Mouse (Mus musculus) embryo, embryonic 10.5 days (tissue): Measurements from ENCODE around the gene Ccdc17.

Experiments used
- DNase-seq: peaks from one replicate; pipeline ENCODE4 v3.0.0-alpha.2; 2015; ENCODE audit warnings: low spot score

The Ccdc17 gene

DNA sequence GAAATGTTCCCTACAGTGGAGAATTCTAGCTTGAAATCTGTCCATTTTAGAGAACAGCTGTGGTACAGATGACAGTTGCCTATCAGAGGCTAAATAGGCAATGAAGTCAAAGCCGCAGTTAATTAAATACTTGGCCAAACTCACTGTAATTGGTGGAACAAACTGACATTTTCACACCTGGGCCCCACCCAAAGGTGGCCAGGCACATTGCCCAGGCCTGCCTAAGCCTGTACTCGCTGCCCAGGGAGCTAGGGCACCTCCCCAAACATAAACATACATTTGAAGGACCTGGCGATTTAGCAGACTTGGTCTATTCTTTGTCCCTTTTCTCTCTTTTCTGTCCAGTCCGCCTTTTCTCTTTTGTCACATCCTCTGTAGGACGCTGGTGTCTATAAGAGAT is at the start of gene Ccdc17:
Gene Ccdc17 (plus strand): TSS at position 276 of the 400 bp plus-strand sequence.
- DNase-seq = no peak

GRCm38 (mm10) chr4:116550432-116550831 is 46.0 kb upstream of the Ccdc17 start:
- DNase-seq = no peak

DNA sequence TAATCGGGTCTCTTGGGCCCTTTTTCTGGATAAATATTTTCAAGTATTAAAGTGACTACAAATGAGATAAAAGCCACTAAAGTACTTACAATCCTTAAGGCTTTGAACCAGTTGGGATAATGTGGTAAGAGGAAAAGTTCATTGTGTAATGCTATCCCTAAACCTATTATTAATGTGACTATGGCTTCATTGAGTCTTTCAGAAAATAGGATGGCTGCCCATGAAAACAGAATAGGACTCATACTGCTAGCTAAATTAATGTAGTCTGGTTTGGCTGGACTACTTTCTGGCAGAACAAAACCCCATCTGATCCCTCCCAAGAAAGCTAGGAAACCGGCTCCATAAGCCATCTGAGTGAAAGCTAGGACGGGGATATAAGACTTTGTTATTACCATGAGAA is 43.4 kb upstream of the Ccdc17 start:
- DNase-seq = no peak

GRCm38 (mm10) chr4:116555413-116556300 is 40.8 kb upstream of the Ccdc17 start, which contains the start of gene Tmem69:
TSS of gene Tmem69 (minus strand) at chr4:116555936.
- peak; percentile 93 for DNase-seq

DNA sequence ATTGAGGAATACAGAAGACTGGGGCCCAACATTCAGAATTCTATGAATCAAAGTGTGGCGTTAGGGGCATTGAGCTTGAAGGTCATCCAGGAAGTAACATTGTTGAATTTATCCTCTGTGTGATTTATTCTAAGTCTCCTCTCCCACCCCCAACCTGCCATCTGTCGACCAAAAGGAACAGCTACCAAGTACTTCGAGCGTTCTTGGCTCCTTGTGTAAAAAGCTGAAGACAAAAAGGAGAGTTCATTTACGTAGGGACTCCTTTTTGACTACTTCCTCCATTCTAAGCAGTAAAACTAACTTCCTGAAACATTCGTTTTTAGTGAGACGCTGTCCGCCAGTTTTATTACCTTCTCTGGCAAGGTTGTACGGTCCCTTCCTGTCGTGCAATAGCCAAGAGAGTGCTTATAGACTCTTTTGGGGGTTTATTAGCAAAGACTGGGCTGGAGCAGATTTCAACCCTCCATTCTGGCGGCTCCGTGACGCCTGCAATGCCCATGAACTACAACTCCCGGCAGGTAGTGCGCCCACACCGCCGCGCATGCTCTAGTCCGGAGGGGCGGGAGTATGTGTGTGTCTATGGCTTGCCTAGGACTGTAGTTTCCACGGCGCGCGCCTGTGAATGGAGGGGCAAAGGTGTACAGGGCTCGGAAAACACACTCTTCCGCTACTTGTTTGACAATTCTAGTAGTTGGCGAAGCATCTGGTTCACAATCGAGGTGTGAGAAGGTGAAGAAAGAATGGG is 39.7 kb upstream of the Ccdc17 start:
- DNase-seq = peak; percentile 97

DNA sequence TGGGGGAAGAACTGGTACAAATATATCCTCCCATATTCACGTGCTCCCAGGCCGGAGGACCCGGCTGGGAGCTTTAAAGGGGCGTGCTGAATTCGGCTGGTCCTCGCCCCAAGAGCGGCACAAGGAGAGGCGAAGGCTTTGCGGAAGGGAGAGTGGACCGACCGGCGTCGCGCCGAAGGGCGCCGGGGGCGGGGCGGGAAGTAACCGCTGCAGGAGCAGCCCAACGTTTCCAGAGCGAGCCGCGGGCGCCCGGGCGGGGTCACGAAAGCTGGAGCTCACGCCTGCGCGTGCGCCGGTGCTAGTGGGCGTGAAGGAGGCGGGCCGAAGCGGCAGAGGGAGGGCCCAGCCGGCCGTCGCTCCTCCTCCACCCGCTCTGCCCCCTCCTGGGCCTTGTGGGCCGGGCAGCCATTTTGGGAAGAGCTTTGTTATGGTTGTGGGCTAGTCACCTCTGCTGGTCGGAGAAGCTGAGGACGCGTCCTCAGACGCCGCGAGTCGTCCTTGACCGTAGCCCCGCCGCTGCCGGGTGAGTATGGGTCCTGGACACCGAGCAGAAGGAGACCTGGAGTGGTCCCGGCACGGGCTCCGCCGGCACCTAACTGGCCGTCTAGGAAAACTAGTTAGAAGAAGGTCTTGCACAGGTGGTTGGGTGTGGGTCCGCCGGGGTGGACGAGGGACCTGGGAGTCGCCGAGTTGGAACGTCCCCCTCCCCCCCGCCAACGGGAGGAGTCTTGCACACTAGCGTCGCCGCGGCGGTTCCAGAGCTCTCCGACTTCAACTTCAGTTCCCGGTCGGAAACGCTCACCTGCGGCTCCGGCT is 38.9 kb upstream of the Ccdc17 start, which contains the start of gene Gpbp1l1:
Gene Gpbp1l1 (plus strand): TSS at position 353 of the 816 bp plus-strand sequence.
- peak; percentile 97 for DNase-seq

DNA sequence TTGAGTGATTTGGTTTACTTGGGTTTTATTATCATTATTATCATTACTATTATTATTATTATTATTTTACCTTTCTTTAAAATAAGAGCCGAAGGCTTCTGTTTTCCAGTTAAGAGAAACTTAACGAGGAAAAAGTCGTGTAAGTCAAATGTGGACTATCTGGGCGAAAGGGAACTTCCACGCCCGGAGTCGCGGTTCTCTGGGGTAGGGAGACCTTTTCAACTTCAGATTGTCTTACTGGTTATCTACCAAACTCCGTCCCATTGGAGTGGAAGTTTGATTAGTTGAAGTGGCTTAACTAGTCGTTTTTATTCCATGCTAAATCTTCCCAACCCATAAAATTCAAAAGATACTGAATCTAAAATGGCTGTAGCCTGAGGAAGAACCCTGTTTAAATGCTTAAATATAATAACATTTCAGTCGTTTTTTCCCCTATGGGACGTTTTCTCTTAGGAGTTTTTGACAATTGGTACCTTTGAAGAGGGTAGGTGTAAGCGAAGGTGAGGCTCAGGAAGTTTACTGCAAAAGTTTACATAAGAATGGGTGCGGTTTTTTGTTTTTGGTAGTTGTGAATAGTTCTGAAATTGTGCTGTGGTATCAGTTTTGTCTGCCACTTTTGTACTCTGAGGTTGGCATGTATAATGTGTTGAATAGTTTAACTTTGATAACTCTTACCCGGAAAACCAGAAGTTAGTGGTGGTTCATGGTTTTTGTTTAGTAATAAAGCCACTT is 38.1 kb upstream of the Ccdc17 start:
- DNase-seq = peak; percentile 33

DNA sequence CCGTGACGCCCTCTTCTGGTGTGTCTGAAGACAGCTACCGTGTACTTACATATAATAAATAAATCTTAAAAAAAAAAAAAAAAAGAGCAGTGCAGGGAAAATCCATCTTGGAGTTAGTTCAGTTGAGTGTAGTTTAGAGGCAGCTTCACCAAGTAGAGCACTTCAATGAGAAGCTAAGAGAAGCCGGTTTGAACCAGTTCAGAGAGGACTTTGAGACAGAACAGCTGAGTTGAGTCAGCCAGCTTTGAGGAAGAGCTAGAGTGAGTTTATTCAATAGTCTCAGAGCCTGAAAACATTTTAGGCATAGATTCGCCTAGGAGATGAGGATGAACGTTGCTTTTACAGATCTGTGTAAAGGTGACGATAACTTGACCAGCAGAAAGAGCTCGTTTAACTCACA is 661 bp upstream of the Ccdc17 start:
- DNase-seq = no peak

DNA sequence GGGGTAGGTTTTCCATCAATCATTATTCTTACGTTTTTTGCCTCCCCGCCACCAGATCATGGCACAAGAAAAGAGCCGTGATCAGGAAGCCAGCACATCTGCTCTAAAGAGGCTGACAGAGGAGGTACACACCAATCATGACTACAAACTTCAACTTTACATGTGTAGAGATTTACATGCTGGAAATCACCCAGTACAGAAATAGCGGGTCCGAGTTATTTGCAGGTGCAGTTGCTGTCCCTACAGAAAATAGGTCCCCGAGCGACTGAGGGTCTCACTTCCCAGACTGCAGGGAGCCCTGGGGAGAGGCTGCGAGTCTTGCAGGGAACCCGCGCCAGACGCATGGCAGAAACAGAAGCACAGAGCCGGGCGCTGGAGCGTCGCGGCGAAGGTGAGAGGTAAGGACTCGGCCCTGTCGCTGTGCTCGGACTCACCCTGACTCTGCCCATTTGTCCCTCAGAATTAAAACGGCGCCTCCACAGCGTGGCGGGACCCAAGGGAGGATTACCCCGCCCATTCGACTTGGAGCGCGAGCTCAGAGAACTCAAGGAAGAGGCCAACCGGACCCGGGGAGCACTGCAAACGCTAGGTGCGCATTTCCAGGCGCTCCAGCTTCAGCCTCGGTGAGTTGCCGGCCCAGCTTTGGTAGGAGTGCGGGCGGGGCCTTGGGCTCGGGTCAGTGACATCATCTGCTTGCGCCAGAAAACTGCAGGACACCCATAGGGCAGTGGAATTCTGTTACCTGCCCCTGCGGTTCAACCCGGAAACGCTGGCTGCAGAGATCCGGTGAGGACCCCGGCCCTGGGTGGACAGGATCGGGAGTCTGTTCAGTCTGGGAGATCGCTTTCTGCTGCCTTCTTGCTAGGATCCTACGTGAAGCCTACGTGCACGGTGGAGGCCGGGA is 776 bp downstream of the Ccdc17 start:
- peak; percentile 94 for DNase-seq

GRCm38 (mm10) chr4:116612621-116613020 is 16.2 kb downstream of the Ccdc17 start:
- DNase-seq = no peak

GRCm38 (mm10) chr4:116615237-116615636 is 18.8 kb downstream of the Ccdc17 start:
- DNase-seq = no peak

DNA sequence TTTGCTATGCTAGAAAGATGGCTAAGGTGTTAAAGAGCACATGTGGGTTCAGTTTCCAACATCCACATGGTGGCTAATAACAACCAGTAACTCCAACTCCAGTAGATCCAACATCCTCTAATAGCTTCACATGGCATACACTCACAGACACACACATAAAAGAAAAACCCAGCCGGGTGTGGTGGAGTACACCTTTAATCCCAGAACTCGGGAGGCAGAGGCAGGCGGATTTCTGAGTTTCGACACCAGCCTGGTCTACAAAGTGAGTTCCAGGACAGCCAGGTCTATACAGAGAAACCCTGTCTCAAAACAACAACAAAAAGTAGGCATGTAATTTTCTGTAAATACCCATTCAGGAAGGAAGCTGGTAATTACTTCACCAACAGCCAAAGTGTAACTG is 28.4 kb downstream of the Ccdc17 start:
- no peak for DNase-seq

DNA sequence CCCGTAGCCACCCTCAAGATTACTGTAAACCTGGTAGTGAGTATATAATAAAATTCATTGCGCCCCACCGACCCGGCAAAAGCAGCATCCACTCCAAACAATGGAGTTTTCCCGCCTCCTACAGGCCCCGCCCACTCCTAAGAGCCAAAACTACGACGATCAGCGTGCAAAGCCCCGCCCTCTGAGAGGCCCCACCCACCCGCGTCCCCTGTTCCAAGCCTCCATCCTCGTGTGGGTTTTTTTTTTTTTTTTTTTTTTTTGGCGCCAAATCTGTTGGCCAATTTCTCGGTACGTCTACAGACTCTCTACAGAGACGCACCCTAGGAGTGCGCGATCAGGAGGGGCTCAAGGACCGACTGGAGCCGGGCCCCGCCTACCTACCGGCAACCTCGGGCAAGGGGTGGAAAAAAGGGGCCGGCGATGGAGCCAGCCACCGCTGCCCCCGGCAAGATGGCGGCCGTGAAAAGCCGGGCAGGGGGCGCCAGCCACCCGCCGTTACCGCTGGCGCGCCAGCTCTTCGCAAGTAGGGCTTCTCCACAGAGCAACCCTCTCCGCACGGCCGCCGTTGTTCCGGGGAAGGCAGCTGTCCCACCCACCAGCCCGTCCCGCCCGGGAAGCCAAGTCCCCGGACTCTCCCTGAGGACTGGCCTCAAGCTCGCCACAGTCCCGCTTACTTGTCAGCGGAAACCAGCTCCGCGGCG is 30.4 kb downstream of the Ccdc17 start:
- DNase-seq = peak; percentile 98

GRCm38 (mm10) chr4:116627359-116627716 is 30.9 kb downstream of the Ccdc17 start:
- peak; percentile 97 for DNase-seq

GRCm38 (mm10) chr4:116627722-116628662 is 31.5 kb downstream of the Ccdc17 start, which contains the start of gene Nasp:
TSS of gene Nasp (minus strand) at chr4:116627941.
- DNase-seq = peak; percentile 95

- DNase-seq = no peak
Observed at GRCm38 (mm10) chr4:116635197-116635596, 38.7 kb downstream of the Ccdc17 start.

DNA sequence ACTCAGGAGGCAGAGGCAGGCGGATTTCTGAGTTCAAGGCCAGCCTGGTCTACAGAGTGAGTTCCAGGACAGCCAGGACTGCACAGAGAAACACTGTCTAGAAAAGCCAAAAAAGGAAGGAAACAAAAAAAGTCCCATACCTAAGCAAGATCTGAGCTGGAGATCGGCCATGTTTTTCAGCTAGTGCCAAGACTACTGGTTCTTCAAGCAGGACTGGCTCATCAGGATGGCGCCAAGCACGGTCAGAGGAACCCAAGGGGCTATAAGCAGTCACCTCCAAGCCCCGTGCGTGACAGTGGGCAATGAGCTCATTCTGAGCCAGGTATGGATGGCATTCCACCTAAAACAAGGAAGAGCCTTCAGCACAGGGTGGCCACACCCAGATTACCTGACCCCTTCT is 42.4 kb downstream of the Ccdc17 start:
- DNase-seq = no peak

DNA sequence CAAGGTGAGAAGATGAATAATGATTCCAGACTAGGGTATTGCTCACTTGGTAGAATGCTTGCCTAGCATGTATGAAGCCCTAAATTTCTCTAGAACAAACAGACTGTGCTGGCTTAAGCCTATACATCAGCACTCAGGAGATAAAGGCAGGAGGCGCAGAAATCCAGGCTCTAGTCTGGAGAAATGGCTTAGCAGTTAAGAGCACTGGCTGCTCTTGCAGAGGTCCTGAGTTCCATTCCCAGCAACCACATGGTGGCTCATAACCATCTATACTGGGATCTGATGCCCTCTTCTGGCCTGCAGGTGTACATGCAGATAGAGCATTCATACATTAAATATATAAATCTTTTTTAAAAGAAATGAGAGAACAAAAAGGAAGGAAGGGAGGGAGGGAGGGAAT is 45.6 kb downstream of the Ccdc17 start:
- no peak for DNase-seq

- peak; percentile 59 for DNase-seq
Observed at GRCm38 (mm10) chr4:116644326-116644725, 47.9 kb downstream of the Ccdc17 start.
